Mouse (Mus musculus): Measurements from ENCODE around the gene Ralbp1.

DNA sequence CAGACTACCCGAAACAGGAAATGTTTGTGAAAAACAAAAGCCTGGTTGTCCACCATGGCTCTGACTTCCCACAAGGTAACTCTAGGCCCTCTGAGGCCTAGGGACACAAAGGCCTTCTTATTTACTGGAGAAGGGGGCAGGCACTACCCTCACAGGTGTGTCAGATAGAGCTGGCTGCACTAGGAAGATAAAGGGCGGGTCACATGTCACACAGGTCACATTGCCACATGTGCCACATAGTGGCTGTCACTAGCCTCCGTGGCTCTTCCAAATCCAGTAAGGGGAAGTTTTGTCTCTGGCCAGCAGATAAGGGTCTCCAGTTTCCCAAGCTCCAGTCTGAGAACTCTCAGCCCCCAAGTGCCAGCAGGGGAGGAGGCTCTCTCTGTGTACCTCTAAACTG is 33.6 kb upstream of the Ralbp1 start:
- TF ChIP-seq POLR2A (IDR thresholded peaks at IDR 0.05; ENCODE audit: low read depth, low read length) (no peak), CTCF (IDR thresholded peaks at IDR 0.05; ENCODE audit: borderline replicate concordance, insufficient read depth, low read length) (no peak)
